Mouse (Mus musculus) embryo, embryonic 10.5 days (tissue): ENCODE results near the gene S100a2.

Experiments
- DNase-seq: peaks from one replicate; pipeline ENCODE4 v3.0.0-alpha.2; 2015; ENCODE audit warnings: low spot score

S100a2 gene

DNA sequence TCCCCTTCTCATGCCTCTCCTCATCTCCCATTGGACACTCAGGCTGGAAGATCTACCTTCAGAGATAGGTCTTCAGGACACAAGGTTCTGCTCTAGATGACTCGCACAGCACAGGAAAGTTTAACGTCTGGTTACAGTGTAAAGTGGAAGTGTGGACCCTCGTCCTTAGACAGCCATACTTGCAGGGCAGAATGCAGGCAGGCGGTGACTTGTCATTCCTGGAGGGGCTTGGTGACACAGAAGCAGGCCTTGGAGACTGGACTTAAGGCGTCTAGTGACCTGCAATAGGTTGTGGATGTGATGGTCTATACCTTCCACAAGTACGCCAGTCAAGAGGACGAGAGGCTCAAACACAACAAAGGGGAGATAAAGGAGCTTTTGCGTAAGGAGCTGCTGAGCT is at the start of gene S100a2:
S100a2 (plus strand) TSS at position 301 of the 400 bp plus-strand sequence.
- DNase-seq = no peak

DNA sequence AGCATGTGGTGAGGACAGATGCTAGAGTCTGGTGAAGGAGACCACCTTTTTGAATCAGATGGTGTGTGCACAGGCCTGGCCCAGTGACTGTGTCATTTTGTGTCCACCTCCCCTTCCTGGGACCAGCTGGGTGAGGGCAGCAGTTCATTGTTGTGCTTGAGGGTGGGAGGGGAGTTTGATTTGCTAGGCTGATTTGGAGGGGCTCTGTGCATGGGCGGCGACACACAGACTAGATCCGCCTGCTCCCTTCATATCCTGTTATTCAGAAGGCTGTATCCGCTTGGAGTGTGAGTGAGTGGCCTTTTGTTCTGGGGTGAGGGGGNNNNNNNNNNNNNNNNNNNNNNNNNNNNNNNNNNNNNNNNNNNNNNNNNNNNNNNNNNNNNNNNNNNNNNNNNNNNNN is 49.1 kb upstream of the S100a2 start:
- peak; percentile 39 for DNase-seq

DNA sequence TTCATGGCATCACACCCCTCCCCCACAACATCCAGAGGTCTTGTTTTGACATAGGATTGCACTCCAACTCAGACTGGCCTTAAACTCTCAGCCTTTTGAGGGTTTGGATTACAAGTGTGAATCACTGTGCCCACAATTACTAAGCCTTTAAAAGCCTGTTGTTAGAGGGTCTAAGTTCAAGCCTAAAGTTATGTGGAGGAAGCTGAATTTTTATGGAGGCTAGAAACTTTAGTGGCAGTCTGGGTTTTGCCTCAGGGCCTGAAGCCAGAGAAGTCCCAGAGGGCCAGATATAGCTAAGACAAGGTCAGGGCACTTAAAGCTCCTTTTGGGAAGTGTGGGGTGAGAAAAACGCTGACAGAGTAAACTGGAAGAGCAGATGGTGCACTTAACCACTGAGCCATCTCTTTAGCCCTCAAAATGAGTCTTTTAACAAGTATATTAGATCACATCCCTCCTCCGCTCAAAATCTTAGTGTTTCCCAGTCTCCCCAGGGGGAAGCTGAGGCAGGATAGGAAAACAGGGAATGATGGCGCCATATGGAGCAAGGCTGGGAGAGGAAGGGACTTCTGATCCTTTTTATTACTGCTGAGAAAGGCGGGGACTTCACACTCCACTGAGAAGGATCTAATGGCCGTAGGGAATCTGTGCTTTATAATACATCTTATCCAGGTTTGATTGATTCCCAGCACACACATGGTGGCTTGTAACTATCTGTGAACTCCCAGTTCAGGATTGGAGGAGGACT is 40.2 kb upstream of the S100a2 start:
- DNase-seq = peak; percentile 16

DNA sequence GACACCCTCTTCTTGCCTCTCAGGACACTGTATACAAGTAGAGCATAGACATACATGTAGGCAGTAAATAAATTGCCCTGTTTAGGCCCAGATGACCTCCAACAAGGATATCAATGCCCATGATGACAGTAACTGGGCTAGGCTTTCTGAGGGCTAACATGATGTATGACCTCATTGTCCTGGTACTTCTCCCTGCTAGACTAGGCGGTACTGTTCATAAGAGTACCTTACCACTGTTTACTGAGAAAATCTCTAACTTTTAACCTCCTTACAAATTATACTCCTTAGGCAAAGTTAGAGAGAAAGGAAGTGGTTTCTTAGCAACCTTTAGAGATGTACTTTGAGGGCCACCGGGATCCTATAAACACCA is 39.6 kb upstream of the S100a2 start:
- no peak for DNase-seq

DNA sequence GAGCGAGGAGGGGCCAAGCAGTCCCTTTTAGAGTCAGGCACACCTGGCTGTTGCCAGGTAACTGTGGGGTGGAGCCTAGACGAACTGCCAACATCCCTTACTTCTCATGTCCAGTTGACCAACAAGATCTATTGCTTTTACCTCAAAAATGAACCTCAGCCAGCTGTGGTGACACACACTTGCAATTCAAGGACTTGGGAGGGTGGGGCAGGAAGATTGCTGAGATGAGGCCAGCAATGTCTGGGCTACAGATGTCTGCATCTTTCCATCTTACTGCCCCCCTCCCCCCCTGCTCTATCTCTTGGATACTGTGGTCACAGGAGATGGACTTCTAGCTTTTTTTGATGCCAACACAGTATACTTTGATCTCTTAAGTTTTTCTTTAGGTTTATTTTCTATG is 37.8 kb upstream of the S100a2 start:
- no peak for DNase-seq

DNA sequence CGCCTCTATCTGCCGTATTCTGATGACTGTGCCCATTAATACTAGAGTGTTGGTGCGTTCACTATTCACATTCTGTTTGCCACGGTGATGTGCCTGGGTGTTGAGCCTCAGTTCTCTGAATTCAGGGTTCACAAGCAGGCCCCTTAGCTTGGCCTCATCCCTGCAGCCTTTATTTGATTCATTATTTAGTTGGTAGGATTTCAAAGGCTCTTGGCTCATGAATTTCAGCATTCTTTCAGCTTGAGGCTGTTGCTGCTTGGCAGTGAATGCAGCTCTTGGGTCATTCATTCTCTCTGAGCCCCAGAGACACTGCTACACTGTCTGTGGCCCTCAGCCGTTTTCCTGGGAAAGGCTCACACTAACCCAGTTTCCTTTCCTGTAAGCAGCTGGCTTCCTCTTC is 34.1 kb upstream of the S100a2 start:
- DNase-seq = peak; percentile 14

DNA sequence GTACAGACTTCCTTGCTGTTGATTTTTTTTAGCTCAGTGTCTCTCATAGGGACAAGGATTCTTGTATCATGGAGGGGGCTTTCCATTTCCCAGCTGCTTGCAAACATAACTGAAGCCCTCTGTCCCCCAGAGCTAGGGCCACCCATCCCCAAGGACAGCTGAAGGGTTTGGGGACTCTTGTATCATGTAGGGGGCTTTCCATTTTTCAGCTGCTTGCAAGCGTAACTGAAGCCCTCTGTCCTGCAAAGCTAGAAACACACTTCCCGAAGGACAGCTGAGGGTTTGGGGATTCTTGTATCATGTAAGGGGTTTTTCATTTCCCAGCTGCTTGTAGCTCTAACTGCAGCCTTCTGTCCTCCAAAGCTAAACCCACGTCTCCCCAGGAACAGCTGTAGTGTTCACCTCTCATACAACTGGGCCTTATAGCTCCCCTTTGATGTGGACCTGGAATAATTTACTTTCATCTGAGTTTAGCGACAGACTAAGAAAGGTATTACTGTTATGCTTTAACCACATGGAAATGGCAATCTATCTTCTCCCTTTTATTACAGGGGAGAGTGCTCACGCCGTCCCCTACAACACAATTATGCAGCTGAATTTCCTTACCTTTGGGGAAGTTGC is 29.9 kb upstream of the S100a2 start, which contains the start of gene S100a3:
S100a3 (plus strand) TSS at position 571 of the 621 bp plus-strand sequence.
- DNase-seq = no peak

DNA sequence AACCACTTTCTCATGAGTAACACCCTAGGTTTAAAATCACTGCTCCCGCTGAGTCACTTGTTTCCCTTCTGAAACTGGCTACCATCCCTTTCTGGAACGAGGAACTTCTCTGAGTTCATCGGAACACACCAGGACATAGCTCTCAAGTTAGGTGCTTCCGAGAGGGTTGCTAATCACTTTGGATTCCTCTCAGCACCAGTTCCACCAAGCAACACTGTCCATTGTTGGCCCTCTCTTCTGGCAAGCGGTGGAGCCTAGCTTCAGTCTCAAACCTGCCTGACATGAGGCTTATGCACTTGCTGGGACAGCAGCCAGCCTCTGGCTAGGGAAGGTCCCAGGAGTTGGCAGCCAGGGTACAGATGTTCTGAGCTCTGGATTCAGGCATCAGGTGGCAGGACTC is 15.4 kb upstream of the S100a2 start:
- DNase-seq = no peak

DNA sequence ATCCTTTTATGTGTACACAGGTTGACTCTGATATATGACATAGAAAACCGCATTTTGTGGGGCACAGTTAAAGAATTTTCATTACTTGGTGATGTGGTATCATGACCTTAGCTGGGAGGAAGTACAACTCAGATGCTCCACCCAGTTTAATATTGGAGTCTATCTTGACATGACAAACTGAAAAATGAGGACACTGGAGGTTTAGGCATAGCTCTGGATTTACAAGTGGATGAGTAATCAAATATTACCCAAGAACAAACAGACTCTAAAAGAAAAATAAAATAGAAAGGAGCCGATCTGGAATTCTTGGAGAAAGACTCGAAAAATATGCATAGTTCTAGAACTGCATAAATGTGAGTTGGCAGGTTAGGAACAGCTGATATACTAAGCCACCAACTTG is 14.7 kb upstream of the S100a2 start:
- DNase-seq = no peak

DNA sequence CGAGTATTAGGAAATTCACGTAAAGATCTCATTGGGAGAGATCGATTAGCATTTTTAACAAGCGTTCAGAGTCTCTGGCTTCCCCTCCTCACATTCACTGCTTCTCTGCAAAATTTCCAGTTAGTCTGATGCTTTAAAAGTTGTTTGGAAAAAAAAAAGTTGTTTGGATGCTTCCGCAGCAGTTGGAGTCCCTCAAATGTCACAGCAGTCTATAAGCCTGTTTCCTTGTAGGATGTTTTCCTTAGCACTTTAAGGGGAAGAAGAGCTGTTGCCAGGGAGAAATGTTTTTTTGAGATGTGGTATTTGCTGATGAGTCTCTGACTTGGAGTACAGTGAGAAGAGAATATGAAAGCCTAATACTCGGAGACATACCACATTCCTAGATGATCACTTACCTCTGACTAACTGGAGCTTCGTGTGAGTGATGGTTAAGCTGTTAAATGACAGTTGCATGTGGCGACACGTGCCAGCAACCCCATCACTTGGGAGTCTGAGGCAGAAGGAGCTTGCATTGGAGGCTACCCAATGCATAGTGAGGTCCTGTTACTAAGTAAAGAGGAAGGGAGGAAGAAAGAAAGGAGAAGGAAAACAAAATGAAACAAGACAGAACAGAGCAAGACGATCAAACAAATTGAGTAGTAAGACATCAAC is 13.6 kb upstream of the S100a2 start:
- DNase-seq = no peak

DNA sequence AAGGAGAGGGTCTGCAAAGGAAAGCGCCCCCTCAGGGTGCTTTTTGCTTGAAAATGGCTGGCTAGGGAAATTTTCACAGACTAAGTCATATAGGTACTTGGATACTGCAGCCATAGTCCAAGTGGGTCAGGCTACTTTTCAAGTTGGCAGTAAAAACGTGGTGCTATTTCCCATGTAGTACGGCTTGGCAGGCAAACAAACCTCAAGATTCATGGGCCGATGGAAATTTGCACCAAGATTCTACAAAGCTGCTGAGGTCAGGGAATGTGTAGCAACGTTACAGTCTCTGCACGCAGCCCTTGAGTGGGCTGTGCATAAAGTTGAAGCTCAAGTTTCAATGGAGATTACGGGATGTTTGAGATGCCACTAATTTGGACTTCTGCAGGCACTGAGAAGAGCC is 10.6 kb upstream of the S100a2 start:
- DNase-seq = no peak

DNA sequence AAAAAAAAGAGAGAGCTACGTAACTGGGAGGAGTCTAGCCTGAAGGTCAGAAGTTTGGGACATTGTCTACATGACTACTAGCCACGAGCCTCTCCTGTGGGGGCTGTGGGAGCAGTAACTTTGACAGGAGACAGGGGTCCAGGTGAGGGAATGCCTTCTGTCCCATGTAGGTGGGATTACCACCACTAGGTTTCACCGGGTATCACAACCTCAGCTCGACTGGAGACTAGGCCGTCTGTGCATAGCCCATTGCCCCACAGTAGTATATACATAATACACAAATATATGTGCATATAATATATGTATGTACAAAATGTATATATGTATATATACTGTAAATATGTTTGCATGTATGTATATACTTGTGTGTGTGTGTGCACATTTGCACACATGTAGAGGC is 8.9 kb upstream of the S100a2 start:
- no peak for DNase-seq

DNA sequence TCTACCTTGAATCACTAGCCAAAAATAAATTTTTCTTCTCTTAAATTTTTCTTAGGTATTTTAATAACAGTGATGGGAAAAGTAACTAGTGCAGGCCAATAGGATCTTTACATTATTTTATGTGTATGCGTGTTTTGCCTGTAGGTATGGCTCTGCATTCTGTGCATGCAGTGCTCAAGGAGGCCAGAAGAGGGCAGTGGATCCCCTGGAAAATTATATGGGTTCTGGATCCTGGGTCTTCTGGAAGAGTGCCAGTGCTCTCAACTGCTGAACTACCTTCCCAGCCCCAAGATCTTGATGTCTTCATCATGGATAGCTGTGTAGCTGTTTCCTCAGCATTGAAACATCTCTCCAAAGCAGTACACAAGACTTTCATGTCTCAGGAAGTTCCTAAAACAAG is 7.9 kb upstream of the S100a2 start:
- peak; percentile 50 for DNase-seq

DNA sequence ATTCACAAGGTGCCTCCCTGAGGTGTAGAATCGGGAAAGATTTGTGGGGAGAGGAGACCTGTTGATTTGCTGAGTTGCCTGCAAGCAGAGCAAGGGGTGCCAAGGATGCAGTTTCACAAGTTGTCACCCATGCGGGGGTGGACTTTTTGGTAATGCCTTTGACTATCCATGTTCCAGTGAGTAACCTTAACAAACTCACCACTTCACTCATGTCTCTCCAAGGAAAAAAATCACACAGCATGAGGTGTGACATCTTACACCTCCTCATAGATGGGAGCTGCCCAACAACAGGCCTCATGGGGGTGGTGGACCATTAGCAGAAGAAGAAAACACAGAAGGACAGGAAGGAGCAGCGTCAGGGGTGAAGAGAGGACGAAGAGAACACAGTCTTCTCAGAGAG is 7.5 kb upstream of the S100a2 start:
- no peak for DNase-seq

DNA sequence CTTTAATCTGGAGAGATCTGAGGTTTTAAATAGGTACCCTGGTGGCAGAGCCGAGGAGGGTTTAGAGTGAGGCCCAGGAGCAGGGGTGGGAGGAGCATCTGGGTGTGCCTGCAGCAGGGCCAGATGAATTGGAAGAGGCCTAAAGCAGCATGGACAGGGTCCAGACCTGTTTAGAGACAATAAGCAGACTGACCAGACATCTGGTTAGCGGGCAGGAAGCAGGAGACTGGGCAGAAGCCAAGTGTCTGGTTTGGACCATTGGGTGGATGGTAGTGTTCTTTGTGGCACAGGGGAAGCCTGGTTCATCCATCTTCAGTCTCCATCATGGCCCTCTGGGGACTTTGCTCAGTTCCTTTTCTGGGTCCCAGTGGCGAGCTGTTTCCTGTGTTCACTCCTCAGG is 6.2 kb upstream of the S100a2 start:
- DNase-seq = no peak

DNA sequence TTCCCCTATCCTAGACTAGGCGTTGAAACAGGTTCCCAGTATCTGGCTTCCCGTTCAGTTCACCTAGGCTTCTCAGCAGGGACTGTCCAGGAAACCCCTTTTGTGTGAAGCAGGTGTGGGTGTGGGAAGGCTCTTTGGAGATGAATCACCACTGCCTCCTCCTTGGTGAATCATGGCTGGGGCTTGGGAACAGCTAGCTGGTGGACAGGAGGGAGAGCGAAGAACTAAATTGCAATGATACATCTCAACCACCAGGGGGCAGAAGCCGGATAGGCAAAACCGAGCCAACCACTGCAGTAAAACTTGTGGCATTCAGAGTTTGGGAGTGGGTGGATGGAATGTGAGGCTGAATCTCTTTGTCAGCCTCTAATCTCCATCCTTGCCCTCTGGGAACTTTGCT is 4.5 kb upstream of the S100a2 start:
- DNase-seq = peak; percentile 87

DNA sequence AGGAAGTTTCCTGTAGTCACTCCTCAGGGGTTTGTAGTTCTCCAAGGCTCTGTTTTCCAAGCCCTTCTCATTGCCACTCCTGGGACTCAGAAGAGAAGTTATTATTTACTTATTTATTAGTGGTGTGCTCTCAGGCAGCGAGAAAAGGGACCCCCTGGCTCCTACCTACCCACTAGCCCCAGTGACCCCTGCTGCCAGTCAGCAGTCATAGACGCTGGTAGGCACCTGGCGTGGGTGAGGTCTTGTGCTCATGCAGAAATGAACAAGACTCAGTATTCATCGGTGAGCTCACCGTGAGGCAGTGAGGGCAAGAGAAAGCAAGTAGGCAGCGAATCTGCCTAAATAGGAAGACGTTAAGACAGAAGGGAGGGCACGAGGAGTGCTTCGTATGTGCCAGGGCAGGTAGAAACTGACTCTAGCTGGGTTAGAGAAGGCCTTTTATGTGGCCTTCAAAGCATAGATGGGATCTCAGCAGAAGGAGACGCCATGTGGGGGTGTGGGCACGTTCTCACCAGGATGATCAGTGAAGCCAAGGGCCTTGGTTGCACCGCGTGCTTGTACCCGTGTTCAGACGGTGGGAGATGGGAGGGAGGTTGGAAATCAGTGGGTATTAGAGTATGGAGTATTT is 3.9 kb upstream of the S100a2 start:
- DNase-seq = no peak

DNA sequence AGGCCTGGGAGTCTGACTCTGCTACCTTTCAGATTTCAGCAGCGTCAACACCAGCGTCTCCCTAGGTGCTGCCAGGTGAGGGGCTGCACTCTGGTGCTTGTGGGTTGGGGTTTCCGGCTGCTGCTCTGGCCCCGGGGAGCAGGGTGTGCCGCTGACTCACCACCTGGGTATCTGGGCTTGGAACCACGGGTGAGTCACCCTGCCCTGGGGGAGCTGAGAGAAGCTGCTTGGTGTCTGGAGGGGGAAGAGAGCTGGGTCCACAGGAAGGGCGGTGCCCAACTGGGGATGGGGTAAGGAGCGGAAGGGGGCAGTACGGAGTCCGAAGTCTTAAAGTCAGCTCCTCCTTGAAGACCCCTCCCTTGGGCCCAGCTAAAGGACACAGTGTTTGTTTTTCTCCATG is 3.1 kb upstream of the S100a2 start:
- no peak for DNase-seq

DNA sequence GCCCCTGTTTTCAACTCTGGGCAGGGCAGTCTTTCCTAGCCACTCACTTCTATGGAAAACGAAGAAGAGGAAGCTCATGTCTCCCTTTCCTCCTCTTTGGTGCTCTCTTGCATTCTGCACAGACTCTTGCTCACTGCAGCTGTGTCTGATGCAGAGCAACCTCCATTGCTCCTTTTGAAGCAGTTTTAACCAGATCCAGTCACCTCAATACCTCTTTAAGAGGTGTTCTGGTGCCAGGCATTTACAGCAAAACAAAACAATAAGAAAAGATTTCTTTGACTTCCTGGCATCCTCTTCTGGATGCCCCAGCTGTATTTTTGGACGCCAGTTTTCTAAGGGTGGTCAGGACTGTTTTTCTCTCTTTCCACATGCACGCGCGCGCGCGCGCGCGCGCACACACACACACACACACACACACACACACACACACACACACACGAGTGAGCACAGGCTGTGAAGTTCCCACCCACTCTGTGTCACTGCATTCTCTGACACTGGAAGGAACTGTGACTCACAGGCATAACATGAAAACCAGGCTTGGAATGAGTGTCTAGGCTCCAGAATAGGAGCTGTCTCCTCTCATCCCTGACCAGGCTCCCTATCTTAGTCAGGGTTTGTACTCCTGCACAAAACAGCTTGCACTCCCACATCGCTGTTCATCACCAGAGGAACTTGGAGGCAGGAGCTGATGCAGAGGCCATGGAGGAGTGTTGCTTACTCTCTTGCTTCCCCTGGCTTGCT is 2.5 kb upstream of the S100a2 start:
- DNase-seq = no peak

DNA sequence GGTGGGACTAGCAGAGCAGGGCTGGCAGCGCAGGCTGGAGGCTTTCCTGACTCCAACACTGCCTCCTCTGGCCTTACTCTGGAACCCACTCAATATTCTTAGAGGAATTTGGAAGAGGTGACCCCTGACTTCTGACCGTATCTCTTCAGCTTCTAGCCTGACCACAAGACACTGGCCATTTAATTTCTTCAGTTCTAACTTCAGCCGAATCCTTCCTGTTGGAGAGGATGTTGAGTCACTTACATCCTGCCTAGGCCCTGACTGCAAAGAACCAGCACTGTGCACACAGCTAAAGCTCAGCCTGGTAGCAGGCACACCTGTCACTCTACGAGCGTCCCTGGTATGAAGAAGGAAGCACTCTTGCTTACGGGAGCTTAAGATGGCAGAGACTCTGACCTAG is 657 bp upstream of the S100a2 start:
- DNase-seq = no peak

DNA sequence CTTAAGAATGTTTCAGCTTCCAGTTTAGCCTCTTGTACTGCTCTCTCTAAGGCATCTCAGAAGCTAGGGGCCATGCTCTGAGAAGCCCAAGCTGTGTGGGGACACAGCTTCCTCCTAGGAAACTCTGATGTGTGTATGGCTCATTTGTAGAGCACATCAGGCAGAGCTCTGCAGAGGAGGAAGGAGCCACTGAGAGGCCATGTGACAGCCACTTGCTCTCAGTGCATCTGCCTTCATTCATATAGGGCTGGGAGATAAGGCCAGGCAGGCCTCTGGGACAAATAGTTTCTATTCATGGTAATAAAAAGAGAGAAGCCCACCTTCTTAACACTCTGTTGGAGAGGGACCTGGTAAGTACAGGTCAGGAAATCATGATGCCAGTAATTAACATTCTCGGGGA is 4.4 kb downstream of the S100a2 start:
- no peak for DNase-seq

DNA sequence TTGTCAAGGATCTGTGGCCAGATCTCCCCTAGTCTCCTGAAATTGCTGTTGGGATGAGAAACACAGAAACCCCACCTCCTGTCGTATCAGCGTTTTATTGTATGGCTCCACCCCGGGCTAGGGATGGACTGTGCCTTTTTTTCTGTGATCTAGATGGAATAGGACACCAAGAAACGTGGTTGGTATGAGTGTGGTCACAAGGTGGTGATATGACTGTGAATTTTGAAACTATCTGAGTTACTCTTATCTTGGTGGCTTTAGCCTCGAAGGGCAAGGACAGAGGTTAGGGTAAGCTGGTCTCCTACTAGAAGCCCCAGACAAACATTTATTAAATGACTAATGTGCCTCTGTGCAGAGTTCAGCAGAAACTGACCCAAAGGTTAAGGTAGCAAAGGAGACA is 5.5 kb downstream of the S100a2 start:
- DNase-seq = no peak
